Mouse (Mus musculus) lung, embryonic 16.5 days (tissue): ENCODE measurements around the gene Fam149a. TPM values are rescaled to one million over a fixed set of nuclear protein-coding genes. Genes with fewer than 3 reads are reported as not detected.

Source experiments
- polyA plus RNA-seq: library from polyadenylated mRNA; unstranded; fragments of >200 nt; fragmentation: Nextera tagmentation; extraction: Ambion mirVana; gene quantifications from 2 replicates; pipeline ENCODE4 v1.2.1, GENCODE M21; 2015

Fam149a gene
- polyA plus RNA-seq, 1 experiment from 2014 or later: 9.8 TPM

Other genes with a start within 250 kb of the Fam149a start
- 0.16 and 0.73 TPM in 2 replicates for gene F11, start 120.3 kb downstream of the Fam149a start, polyA plus RNA-seq
- gene Klkb1, start 87.4 kb downstream of the Fam149a start, polyA plus RNA-seq: 0.03 and 0.39 TPM in 2 replicates
- gene Gm45753, start 73.8 kb downstream of the Fam149a start, polyA plus RNA-seq: 0.10 TPM in 1 of 2 replicates, not detected in the other
- gene Cyp4v3, start 49.1 kb downstream of the Fam149a start, polyA plus RNA-seq: 1.4 and 1.9 TPM in 2 replicates
- gene Tlr3, start 28.8 kb upstream of the Fam149a start, polyA plus RNA-seq: 2.7 and 4.7 TPM in 2 replicates
- 19.2 and 23.9 TPM in 2 replicates for gene Sorbs2, start 125.5 kb upstream of the Fam149a start, polyA plus RNA-seq